Comparison of ENCODE assay signal across 26 mouse cellular contexts in genomic region chr7:132174787-132175186, GRCm38 (mm10). TPM values are rescaled to one million over a fixed set of nuclear protein-coding genes. Genes with fewer than 3 reads are reported as not detected.
DNase-seq lines count a peak whose midpoint lies in the region; ATAC-seq and TF ChIP-seq lines count a peak whose summit lies in the region.
"Had no signal": no experiment of that assay in that cellular context is flagged by ENCODE, and none has a peak within 500 bp of the region (broad histone marks: within the 10 kb centered on the region; RNA-seq: fewer than 3 reads in every experiment).

No protein-coding gene starts in this region.

- TF ChIP-seq POLR2A in limb, embryonic 14.5 days (IDR thresholded peaks at IDR 0.05; ENCODE audit: borderline replicate concordance, extremely low read depth, insufficient read depth, insufficient read length) = no peak

- H3K27ac ChIP-seq in forebrain, embryonic 15.5 days (replicated peaks) = peak overlapping the region; percentile 51; the same call in 1 of the 2 replicates
- no peak overlapping the region for H3K27ac ChIP-seq in forebrain, embryonic 14.5 days (ENCODE audit: low read depth, low read length)
- H3K27ac ChIP-seq in limb, embryonic 14.5 days (replicated peaks; ENCODE audit: low read depth, low read length) = no peak overlapping the region
- no peak overlapping the region for H3K27ac ChIP-seq in limb, embryonic 10.5 days
- H3K27ac ChIP-seq in limb, embryonic 15.5 days = peak overlapping the region; percentile 34; the same call in 1 of the 2 replicates
- H3K27ac ChIP-seq in kidney, embryonic 14.5 days (ENCODE audit: low read depth, low read length) = no peak overlapping the region
- H3K27ac ChIP-seq: embryonic facial prominence, embryonic 10.5 days; embryonic facial prominence, embryonic 13.5 days; gastrocnemius, adult 2 months; hindbrain, embryonic 12.5 days; intestine, embryonic 15.5 days had no signal

- WGBS in forebrain, embryonic 15.5 days = 57% methylated on average over 5 of the region's 5 CpGs
- WGBS in forebrain, embryonic 14.5 days = 73% methylated on average over 5 of the region's 5 CpGs
- 62% methylated on average over 5 of the region's 5 CpGs for WGBS in limb, embryonic 14.5 days
- WGBS in limb, embryonic 10.5 days = 92% methylated on average over 5 of the region's 5 CpGs
- WGBS in limb, embryonic 15.5 days = 48% methylated on average over 5 of the region's 5 CpGs
- whole genome bisulfite sequencing in kidney, embryonic 14.5 days = 85% methylated on average over 5 of the region's 5 CpGs

- peaks cover 16% of the 10 kb centered on the region for H3K4me1 ChIP-seq in forebrain, embryonic 15.5 days
- 0 out of 2 replicates have a peak, but pooled peaks cover 2% of the 10 kb centered on the region for H3K4me1 ChIP-seq in forebrain, embryonic 14.5 days (ENCODE audit: control insufficient read depth, insufficient read depth, low read length)
- peaks cover 5% of the 10 kb centered on the region; the same call in 1 of the 2 replicates for H3K4me1 ChIP-seq in limb, embryonic 14.5 days (ENCODE audit: control insufficient read depth, insufficient read depth, low read length)
- peaks cover 3% of the 10 kb centered on the region for H3K4me1 ChIP-seq in limb, embryonic 10.5 days
- peaks cover 11% of the 10 kb centered on the region for H3K4me1 ChIP-seq in limb, embryonic 15.5 days
- no peaks in the 10 kb centered on the region for H3K4me1 ChIP-seq in kidney, embryonic 14.5 days (ENCODE audit: control insufficient read depth, insufficient read depth, low read length)
- H3K4me1 ChIP-seq: intestine, embryonic 15.5 days had no signal

- no peaks in the 10 kb centered on the region for H3K36me3 ChIP-seq in forebrain, embryonic 15.5 days
- H3K36me3 ChIP-seq in forebrain, embryonic 14.5 days (ENCODE audit: control insufficient read depth, insufficient read depth, low read length) = no peaks in the 10 kb centered on the region
- no peaks in the 10 kb centered on the region for H3K36me3 ChIP-seq in limb, embryonic 14.5 days (ENCODE audit: control insufficient read depth, insufficient read depth, low read length)
- H3K36me3 ChIP-seq in limb, embryonic 10.5 days = no peaks in the 10 kb centered on the region
- H3K36me3 ChIP-seq in limb, embryonic 15.5 days = no peaks in the 10 kb centered on the region
- H3K36me3 ChIP-seq in kidney, embryonic 14.5 days (ENCODE audit: control insufficient read depth, insufficient read depth, low read length) = no peaks in the 10 kb centered on the region
- H3K36me3 ChIP-seq: embryonic facial prominence, embryonic 10.5 days; embryonic facial prominence, embryonic 13.5 days; hindbrain, embryonic 12.5 days; intestine, embryonic 15.5 days had no signal

- H3K9me3 ChIP-seq in forebrain, embryonic 15.5 days = no peaks in the 10 kb centered on the region
- H3K9me3 ChIP-seq in forebrain, embryonic 14.5 days (replicated peaks; ENCODE audit: control insufficient read depth, low read length) = no peaks in the 10 kb centered on the region
- H3K9me3 ChIP-seq in limb, embryonic 14.5 days (ENCODE audit: control insufficient read depth, low read length) = no peaks in the 10 kb centered on the region
- no peaks in the 10 kb centered on the region for H3K9me3 ChIP-seq in limb, embryonic 10.5 days (replicated peaks)
- H3K9me3 ChIP-seq in limb, embryonic 15.5 days = no peaks in the 10 kb centered on the region
- no peaks in the 10 kb centered on the region for H3K9me3 ChIP-seq in kidney, embryonic 14.5 days (ENCODE audit: control insufficient read depth, low read length)
- H3K9me3 ChIP-seq: embryonic facial prominence, embryonic 10.5 days; embryonic facial prominence, embryonic 13.5 days; intestine, embryonic 15.5 days had no signal

- ATAC-seq in forebrain, embryonic 15.5 days (replicated peaks) = no peak
- ATAC-seq in forebrain, embryonic 14.5 days = no peak
- peak; percentile 74 for ATAC-seq in frontal cortex, adult (ENCODE audit: low TSS enrichment)
- ATAC-seq in limb, embryonic 14.5 days (ENCODE audit: low FRiP score, low read depth) = no peak
- ATAC-seq in limb, embryonic 15.5 days (ENCODE audit: insufficient number of reproducible peaks, low FRiP score, low TSS enrichment, low read depth) = no peak
- no peak for ATAC-seq in kidney, embryonic 14.5 days (ENCODE audit: low FRiP score, low TSS enrichment)
- ATAC-seq: activated CD4-positive, CD25-positive, alpha-beta regulatory T cell, adult 4 months; hindbrain, embryonic 16.5 days; intestine, embryonic 15.5 days had no signal

- H3K4me3 ChIP-seq in forebrain, embryonic 15.5 days = no peak overlapping the region
- no peak overlapping the region for H3K4me3 ChIP-seq in forebrain, embryonic 14.5 days (ENCODE audit: low read depth, low read length)
- H3K4me3 ChIP-seq in limb, embryonic 14.5 days (replicated peaks; ENCODE audit: low read length) = no peak overlapping the region
- no peak overlapping the region for H3K4me3 ChIP-seq in limb, embryonic 10.5 days
- H3K4me3 ChIP-seq in limb, embryonic 15.5 days = no peak overlapping the region
- no peak overlapping the region for H3K4me3 ChIP-seq in kidney, embryonic 14.5 days (ENCODE audit: low read length)
- H3K4me3 ChIP-seq: embryonic facial prominence, embryonic 10.5 days; embryonic facial prominence, embryonic 13.5 days; erythroblast, embryonic 14.5 days; gastrocnemius, adult 2 months; hindbrain, embryonic 12.5 days; intestine, embryonic 15.5 days had no signal

- H3K4me2 ChIP-seq in forebrain, embryonic 15.5 days (replicated peaks) = no peak overlapping the region
- H3K4me2 ChIP-seq in forebrain, embryonic 14.5 days (ENCODE audit: low read length) = no peak overlapping the region
- no peak overlapping the region for H3K4me2 ChIP-seq in limb, embryonic 14.5 days (replicated peaks; ENCODE audit: low read depth, low read length, severe bottlenecking)
- no peak overlapping the region for H3K4me2 ChIP-seq in limb, embryonic 15.5 days
- no peak overlapping the region for H3K4me2 ChIP-seq in kidney, embryonic 14.5 days (replicated peaks; ENCODE audit: low read depth, low read length)
- H3K4me2 ChIP-seq: embryonic facial prominence, embryonic 13.5 days; heart, embryonic 11.5 days; hindbrain, embryonic 12.5 days; intestine, embryonic 15.5 days had no signal

- no peak for DNase-seq in forebrain, embryonic 14.5 days (ENCODE audit: low spot score)
- no peak for DNase-seq in frontal cortex, postnatal 10 days (ENCODE audit: low spot score in 2 of 2)
- peak; percentile 43 for DNase-seq in limb, embryonic 14.5 days (ENCODE audit: low spot score)
- no peak for DNase-seq in limb, embryonic 10.5 days (ENCODE audit: low spot score)
- DNase-seq: adrenal gland, adult 8-10 months; adrenal gland, postnatal 25 days; cerebellum, adult 11 months; cerebellum, adult 2 months; cerebellum, postnatal 10 days; cerebellum, postnatal 36 days; embryo, embryonic 11 days; gastrocnemius, adult 2 months; gastrocnemius, postnatal 14 days; heart, adult 11 months had no signal

- H3K27me3 ChIP-seq in forebrain, embryonic 15.5 days = no peaks in the 10 kb centered on the region
- H3K27me3 ChIP-seq in forebrain, embryonic 14.5 days (replicated peaks; ENCODE audit: control insufficient read depth, insufficient read depth, low read length) = no peaks in the 10 kb centered on the region
- no peaks in the 10 kb centered on the region for H3K27me3 ChIP-seq in limb, embryonic 14.5 days (ENCODE audit: control insufficient read depth, insufficient read depth, low read length)
- no peaks in the 10 kb centered on the region for H3K27me3 ChIP-seq in limb, embryonic 10.5 days (ENCODE audit: low read depth, poor library complexity, severe bottlenecking)
- H3K27me3 ChIP-seq in limb, embryonic 15.5 days = no peaks in the 10 kb centered on the region
- H3K27me3 ChIP-seq in kidney, embryonic 14.5 days (ENCODE audit: control insufficient read depth, insufficient read depth, low read length) = no peaks in the 10 kb centered on the region
- H3K27me3 ChIP-seq: embryonic facial prominence, embryonic 13.5 days; hindbrain, embryonic 12.5 days; intestine, embryonic 15.5 days had no signal

- H3K9ac ChIP-seq in forebrain, embryonic 15.5 days (replicated peaks) = no peak overlapping the region
- H3K9ac ChIP-seq in forebrain, embryonic 14.5 days (ENCODE audit: low read length) = no peak overlapping the region
- H3K9ac ChIP-seq in limb, embryonic 14.5 days (ENCODE audit: low read depth, low read length, severe bottlenecking) = no peak overlapping the region
- no peak overlapping the region for H3K9ac ChIP-seq in limb, embryonic 15.5 days
- H3K9ac ChIP-seq in kidney, embryonic 14.5 days (ENCODE audit: low read depth, low read length) = no peak overlapping the region
- H3K9ac ChIP-seq: embryonic facial prominence, embryonic 13.5 days; hindbrain, embryonic 12.5 days; intestine, embryonic 15.5 days had no signal

RNA-seq across cellular contexts. Expression of gene Cpxm2, which starts 20.2 kb away (rescaled TPM):
- 2.6 and 3.1 TPM in 2 replicates for polyA plus RNA-seq in forebrain, embryonic 15.5 days (2015; fragmentation: Nextera tagmentation; extraction: Ambion mirVana)
- 1.2 and 1.6 TPM in 2 replicates for polyA plus RNA-seq in forebrain, embryonic 14.5 days (2014; fragmentation: Nextera tagmentation; extraction: Ambion mirVana)
- polyA plus RNA-seq in limb, embryonic 14.5 days (2012; rRNA removed) = 29.5 and 31.4 TPM in 2 replicates
- polyA plus RNA-seq in limb, embryonic 14.5 days (2014; fragmentation: Nextera tagmentation; extraction: Ambion mirVana) = 47.1 and 62.3 TPM in 2 replicates
- 0.11 and 0.49 TPM in 2 replicates for polyA plus RNA-seq in limb, embryonic 10.5 days (2016; fragmentation: Nextera tagmentation; extraction: Ambion mirVana)
- 64.4 and 79.0 TPM in 2 replicates for polyA plus RNA-seq in limb, embryonic 15.5 days (2015; fragmentation: Nextera tagmentation; extraction: Ambion mirVana)
- polyA plus RNA-seq in kidney, embryonic 14.5 days (2014; fragmentation: Nextera tagmentation; extraction: Ambion mirVana) = 0.60 and 1.6 TPM in 2 replicates
- polyA plus RNA-seq: activated CD4-positive, CD25-positive, alpha-beta regulatory T cell, adult 4 months; erythroblast, embryonic 14.5 days; heart, embryonic 11.5 days had no signal

Comparison
In these comparisons a context has a peak if more than half of its experiments do, and no peak if none do; other contexts are left out.
1. H3K27ac ChIP-seq: peak in forebrain, embryonic 15.5 days (single experiment) and limb, embryonic 15.5 days (single experiment); none in forebrain, embryonic 14.5 days (single experiment), limb, embryonic 14.5 days (single experiment), limb, embryonic 10.5 days (single experiment) and kidney, embryonic 14.5 days (single experiment).